Mouse (Mus musculus) heart, embryonic 13.5 days (tissue): ENCODE measurements around the gene Ptma. TPM values are rescaled to one million over a fixed set of nuclear protein-coding genes. Genes with fewer than 3 reads are reported as not detected.
"Not testable (repeated sequence)": the region's sequence is repeated elsewhere in the genome, so short reads cannot be mapped to it uniquely, and the experiment has no call there.

Experiments used
- ATAC-seq: fragments of 200-750 bp; cut with Nextera tagmentation; 2 replicates; pipeline ENCODE4 v1.8.0; 2017; ENCODE audit warnings: moderate TSS enrichment; ENCODE audit not compliant: insufficient number of reproducible peaks, low FRiP score, low TSS enrichment; ENCODE audit errors: extremely low read depth
- H3K27ac ChIP-seq: fragments of 300-500 bp; sonication (generic); replicated peaks from 2 replicates; pipeline ENCODE4 v1.5.1; 2015; ENCODE audit warnings: moderate library complexity, mild to moderate bottlenecking, inconsistent platforms
- H3K27me3 ChIP-seq: fragments of 300-500 bp; sonication (generic); replicated peaks from 2 replicates; pipeline ENCODE4 v1.6.1; 2015; ENCODE audit warnings: mild to moderate bottlenecking, inconsistent platforms
- H3K36me3 ChIP-seq: fragments of 300-500 bp; sonication (generic); 2 replicates; pipeline ENCODE4 v1.6.1; 2015; ENCODE audit warnings: mild to moderate bottlenecking, inconsistent platforms
- H3K4me1 ChIP-seq: fragments of 300-500 bp; sonication (generic); 2 replicates; pipeline ENCODE4 v1.6.1; 2015; ENCODE audit warnings: inconsistent platforms
- H3K4me2 ChIP-seq: fragments of 300-500 bp; sonication (generic); 2 replicates; pipeline ENCODE4 v1.6.1; 2015; ENCODE audit warnings: inconsistent platforms, mild to moderate bottlenecking, moderate library complexity
- H3K4me3 ChIP-seq: fragments of 300-500 bp; sonication (generic); 2 replicates; pipeline ENCODE4 v1.5.1; 2015; ENCODE audit warnings: moderate library complexity, mild to moderate bottlenecking, inconsistent platforms
- H3K9ac ChIP-seq: fragments of 300-500 bp; sonication (generic); 2 replicates; pipeline ENCODE4 v1.6.1; 2015; ENCODE audit warnings: inconsistent platforms, mild to moderate bottlenecking, moderate library complexity
- H3K9me3 ChIP-seq: fragments of 300-500 bp; sonication (generic); 2 replicates; pipeline ENCODE4 v1.6.1; 2016; ENCODE audit warnings: inconsistent platforms
- WGBS: fragments of 180-500 bp; shearing (Covaris S2); methylation state at CpG from one replicate; pipeline ENCODE4 v1.1.7; 2015; ENCODE audit warnings: mixed read lengths; 5-methylcytosine and 5-hydroxymethylcytosine counted together
- polyA plus RNA-seq: library from polyadenylated mRNA; unstranded; fragments of >200 nt; fragmentation: Nextera tagmentation; extraction: Ambion mirVana; gene quantifications from 2 replicates; pipeline ENCODE4 v1.2.1, GENCODE M21; 2015

Ptma gene
- polyA plus RNA-seq, 1 experiment from 2014 or later = 934 TPM

DNA sequence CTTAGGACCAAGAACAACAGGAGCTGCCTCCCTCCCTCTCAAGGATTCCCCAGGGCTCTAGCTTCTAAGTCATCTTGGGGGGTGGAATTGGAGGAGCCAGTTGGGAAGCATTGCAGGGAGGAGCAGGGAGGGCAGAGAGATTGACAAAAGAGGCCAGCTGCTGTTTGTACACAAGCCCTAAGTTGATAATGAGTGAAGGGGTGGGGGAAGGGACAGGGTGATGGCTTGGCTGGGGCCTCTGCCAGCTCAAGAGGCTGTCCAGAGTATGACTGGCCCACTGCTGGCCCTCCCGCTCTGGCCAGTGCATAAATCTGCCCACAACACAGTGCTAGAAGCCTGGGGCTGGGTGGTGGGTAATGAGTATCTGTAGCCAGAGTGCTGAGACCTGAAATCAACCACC is 21.1 kb upstream of the Ptma start:
- Histone ChIP-seq H3K27me3 (no peaks in the 10 kb centered on the region), H3K4me1 (peaks cover 59% of the 10 kb centered on the region), H3K4me2 (peak overlapping the region; percentile 80), H3K9ac (peak overlapping the region; percentile 85), H3K9me3 (no peaks in the 10 kb centered on the region), H3K27ac (peak overlapping the region; percentile 96), H3K36me3 (no peaks in the 10 kb centered on the region), H3K4me3 (no peak overlapping the region)
- WGBS = 62% methylated on average over 1 of the region's 1 CpGs
- no peak for ATAC-seq

DNA sequence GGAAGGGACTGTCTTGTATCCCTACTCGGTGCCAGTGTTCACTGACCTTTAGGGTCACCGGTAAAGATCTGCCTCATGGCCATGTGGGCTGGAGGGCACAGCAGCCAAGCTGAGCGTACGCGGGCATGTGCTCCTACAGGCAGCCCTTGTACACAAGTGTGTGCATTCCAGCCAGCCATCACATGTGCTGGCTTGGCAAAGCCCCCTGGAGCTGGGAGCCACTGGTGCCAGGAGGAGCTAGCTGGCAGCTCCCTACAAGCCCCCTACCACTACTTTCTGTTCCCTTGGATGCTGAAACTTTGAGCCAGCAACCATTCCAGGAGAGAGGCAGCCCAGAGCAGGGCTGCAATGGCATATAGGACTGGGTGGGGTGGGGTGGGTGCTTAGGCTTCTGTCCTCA is 20.1 kb upstream of the Ptma start:
- H3K9ac ChIP-seq = peak overlapping the region; percentile 41; the same call in 1 of the 2 replicates
- 85% methylated on average over 5 of the region's 5 CpGs for WGBS
- peaks cover 55% of the 10 kb centered on the region for H3K4me1 ChIP-seq

DNA sequence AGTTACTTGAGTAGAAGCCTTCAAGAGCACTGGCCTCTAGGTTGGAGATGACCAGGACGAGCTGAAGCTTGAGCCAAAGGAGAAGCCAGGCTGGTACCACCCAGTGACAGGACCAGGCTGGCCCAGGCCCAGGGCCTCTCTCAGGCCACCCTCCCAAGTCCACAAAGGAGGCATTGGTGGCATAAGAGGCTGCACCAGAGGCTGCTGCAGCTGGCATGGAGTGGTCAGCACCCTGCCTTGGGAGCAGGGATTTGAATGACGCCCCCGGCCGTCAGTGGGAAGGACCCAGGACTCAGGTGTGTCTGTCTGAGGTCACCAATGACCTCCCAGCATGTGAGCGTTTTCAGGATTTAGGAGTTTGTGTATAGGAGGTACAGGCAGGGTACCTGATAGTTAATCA is 18.7 kb upstream of the Ptma start:
- ATAC-seq = no peak
- no peak overlapping the region for H3K27ac ChIP-seq

More for the DNA sequence above, 20.1 kb upstream of the Ptma start:
- no peak overlapping the region for H3K27ac ChIP-seq
- no peak overlapping the region for H3K4me2 ChIP-seq
- no peaks in the 10 kb centered on the region for H3K27me3 ChIP-seq
- H3K4me3 ChIP-seq = no peak overlapping the region
- no peaks in the 10 kb centered on the region for H3K36me3 ChIP-seq
- no peaks in the 10 kb centered on the region for H3K9me3 ChIP-seq
- no peak for ATAC-seq

DNA sequence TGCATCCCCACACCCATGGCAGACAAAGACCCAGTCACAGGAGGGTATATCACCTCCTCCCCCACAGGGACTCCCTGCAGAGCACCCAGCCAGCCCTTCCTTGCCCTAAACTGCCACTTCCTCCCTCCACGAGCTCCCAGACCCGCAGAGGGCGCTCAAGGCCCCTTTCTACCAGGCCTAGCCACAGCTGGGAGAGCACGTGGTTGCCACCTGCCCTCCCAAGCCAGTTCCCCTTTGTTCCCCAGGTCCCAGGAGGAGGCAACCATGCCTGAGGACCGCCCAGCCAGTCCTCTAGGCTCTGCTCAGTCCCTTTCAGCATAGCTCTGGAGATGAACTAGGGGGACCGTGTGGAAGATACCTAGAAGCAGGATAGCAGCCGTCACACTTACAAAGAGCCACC is 17.1 kb upstream of the Ptma start:
- Histone ChIP-seq H3K4me1 (peaks cover 32% of the 10 kb centered on the region), H3K4me2 (no peak overlapping the region), H3K27ac (no peak overlapping the region), H3K36me3 (no peaks in the 10 kb centered on the region), H3K9ac (peak overlapping the region; percentile 54), H3K9me3 (no peaks in the 10 kb centered on the region), H3K4me3 (no peak overlapping the region), H3K27me3 (no peaks in the 10 kb centered on the region)
- 16% methylated on average over 7 of the region's 7 CpGs for WGBS
- 0 out of 2 replicates have a peak, but pooled peaks have one; percentile 10 for ATAC-seq

More for the DNA sequence above, 18.7 kb upstream of the Ptma start:
- no peak overlapping the region for H3K9ac ChIP-seq
- H3K4me3 ChIP-seq = no peak overlapping the region
- no peaks in the 10 kb centered on the region for H3K36me3 ChIP-seq
- no peak overlapping the region for H3K4me2 ChIP-seq
- no peaks in the 10 kb centered on the region for H3K9me3 ChIP-seq
- no peaks in the 10 kb centered on the region for H3K27me3 ChIP-seq
- WGBS = 78% methylated on average over 5 of the region's 5 CpGs
- H3K4me1 ChIP-seq = peaks cover 43% of the 10 kb centered on the region

DNA sequence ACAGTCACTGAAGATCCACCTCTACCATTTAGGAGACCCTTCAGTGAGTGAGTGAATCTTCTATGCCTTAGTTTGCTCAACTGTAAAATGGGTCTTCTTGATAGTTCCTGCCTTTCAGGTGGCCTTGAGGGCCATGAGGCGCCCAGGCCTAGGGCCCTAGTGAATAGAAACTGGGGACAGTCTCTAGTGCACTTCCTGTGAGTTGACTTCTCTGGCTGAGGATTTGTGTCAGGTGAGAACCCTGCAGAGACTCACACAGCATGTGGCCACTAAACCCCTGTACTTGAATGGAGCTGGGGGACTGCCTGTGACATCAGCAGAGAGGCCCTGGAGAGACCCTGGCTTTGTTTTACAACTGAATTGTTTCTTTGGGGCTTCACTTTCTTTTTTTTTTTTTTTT is 16.3 kb upstream of the Ptma start:
- Histone ChIP-seq H3K9ac (no peak overlapping the region), H3K9me3 (no peaks in the 10 kb centered on the region), H3K27me3 (no peaks in the 10 kb centered on the region), H3K4me1 (peaks cover 24% of the 10 kb centered on the region), H3K36me3 (no peaks in the 10 kb centered on the region), H3K27ac (no peak overlapping the region), H3K4me3 (no peak overlapping the region), H3K4me2 (no peak overlapping the region)
- WGBS = 93% methylated on average over 1 of the region's 1 CpGs
- no peak for ATAC-seq

DNA sequence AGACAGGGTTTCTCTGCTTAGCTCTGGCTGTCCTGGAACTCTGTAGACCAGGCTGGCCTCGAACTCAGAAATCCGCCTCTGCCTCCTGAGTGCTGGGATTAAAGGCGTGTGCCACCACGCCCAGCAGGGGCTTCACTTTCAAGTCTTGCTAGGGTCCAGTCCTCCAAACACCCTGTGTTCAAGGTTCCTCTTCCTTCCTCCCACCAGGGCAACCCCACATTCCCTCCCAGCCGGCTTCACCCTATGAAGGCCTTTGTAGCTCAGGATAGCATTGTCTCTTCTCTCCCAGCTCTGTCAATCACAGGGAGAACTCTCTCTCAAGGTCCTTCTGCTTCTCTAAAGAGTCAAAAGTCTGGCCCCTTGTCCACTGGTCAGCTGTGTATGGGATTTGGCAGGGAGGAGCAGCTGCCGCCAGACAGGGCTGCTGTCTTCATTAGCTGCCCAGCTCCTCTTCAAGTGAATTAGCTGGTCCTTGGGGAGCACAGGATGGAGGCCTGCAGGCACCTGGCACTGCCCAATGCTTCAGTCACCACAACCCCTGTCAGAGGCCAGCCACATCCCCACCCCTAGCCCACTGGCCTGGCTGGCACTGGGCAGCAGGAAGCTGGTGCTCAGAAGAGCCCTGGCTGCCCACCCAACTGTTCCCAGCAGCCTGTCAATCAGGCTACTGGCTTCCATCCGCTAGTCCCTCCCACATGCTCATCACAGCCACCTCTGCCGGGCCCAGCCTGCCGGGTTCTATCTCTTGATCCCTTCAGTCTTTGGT is 15.7 kb upstream of the Ptma start:
- Histone ChIP-seq H3K27ac (no peak overlapping the region), H3K9me3 (no peaks in the 10 kb centered on the region), H3K4me1 (peaks cover 19% of the 10 kb centered on the region), H3K4me2 (no peak overlapping the region), H3K36me3 (no peaks in the 10 kb centered on the region), H3K9ac (peak overlapping the region; percentile 54), H3K27me3 (no peaks in the 10 kb centered on the region), H3K4me3 (no peak overlapping the region)
- no peak for ATAC-seq
- 62% methylated on average over 9 of the region's 9 CpGs for WGBS

DNA sequence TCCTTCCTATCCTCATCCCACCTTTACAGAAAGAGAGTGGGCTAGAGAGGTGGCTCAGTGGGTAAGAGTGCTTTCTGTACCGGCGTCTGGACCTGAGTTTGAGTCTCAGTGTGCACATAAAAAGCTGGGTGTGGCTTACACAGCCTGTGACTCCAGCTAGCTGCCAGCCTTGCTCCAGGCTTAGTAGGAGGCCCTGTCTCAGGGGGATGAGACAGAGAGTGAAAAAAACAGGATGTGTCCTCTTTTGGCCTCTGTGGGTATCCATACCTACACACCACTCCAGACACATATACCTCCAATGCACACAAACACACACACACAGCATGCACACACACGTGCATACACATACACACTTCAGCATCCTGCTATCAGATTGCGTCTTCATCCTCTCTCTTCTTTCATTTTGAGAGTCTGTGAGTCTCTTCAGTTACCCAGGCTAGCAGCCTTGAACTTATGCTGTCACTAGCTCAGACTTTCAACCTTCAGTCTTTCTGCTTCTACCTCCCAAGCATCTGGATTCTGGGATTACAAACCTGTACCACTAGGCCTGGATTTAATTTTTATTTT is 14.3 kb upstream of the Ptma start:
- Histone ChIP-seq H3K36me3 (no peaks in the 10 kb centered on the region), H3K4me1 (peaks cover 13% of the 10 kb centered on the region), H3K27me3 (no peaks in the 10 kb centered on the region), H3K27ac (no peak overlapping the region), H3K4me2 (no peak overlapping the region), H3K4me3 (no peak overlapping the region), H3K9me3 (no peaks in the 10 kb centered on the region), H3K9ac (no peak overlapping the region)
- WGBS = 90% methylated on average over 4 of the region's 4 CpGs
- ATAC-seq = no peak

DNA sequence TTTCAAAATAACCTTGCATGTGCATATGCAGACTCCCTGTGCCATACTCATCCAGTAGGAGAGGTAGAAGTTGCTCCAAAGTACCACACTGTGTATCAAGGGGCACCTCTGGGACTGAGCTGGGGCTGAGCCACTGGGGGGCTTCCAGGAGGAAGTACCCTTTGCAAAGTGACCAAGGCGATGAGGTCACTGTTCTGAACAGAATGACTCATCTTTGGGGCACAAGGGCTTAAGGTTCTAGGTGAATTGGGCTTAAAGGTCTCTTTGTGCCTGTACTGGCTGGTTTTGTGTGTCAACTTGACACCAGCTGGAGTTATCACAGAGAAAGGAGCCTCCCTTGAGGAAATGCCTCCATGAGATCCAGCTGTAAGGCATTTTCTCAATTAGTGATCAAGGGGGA is 13.5 kb upstream of the Ptma start:
- 56% methylated on average over 1 of the region's 1 CpGs for WGBS
- not testable (repeated sequence) for H3K27me3 ChIP-seq, H3K4me3 ChIP-seq, H3K4me2 ChIP-seq, ATAC-seq, H3K9me3 ChIP-seq, H3K36me3 ChIP-seq, H3K9ac ChIP-seq, H3K27ac ChIP-seq
- H3K4me1 ChIP-seq = peaks cover 13% of the 10 kb centered on the region

DNA sequence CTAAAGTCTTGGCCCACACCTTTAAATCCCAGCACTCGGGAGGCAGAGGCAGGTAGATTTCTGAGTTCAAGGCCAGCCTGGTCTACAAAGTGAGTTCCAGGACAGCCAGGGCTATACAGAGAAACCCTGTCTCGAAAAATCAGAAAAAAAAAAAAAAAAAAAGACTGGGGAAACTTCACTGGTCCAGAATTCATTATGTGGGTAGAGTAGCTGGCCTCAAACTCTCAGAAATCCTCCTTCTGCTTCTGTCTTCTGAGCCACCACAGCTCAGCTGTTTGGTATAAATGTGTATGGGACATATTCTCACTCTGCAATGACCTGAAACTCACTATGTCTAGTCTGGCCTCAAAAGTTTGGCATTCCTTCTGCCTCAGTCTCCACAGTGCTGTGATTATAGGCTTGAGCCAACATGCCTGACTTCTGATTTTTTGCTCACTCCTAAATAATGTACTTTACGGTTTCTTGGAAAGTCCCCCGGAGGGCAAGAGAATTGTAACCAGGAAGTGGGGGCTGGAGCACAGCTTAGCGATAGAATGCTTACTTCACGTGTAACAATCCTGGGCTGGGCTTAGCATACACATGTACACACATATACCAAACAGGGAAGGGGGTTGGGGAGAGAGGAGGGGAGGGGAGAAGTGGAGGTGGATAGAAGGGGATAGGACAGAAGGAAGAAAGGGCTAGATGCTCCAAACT is 10.7 kb upstream of the Ptma start:
- Histone ChIP-seq H3K36me3 (no peaks in the 10 kb centered on the region), H3K27ac (no peak overlapping the region), H3K9me3 (no peaks in the 10 kb centered on the region), H3K4me2 (no peak overlapping the region), H3K4me1 (0 out of 2 replicates have a peak, but pooled peaks cover 7% of the 10 kb centered on the region), H3K27me3 (no peaks in the 10 kb centered on the region), H3K4me3 (no peak overlapping the region), H3K9ac (no peak overlapping the region)
- ATAC-seq = no peak
- WGBS = 68% methylated on average over 6 of the region's 6 CpGs

DNA sequence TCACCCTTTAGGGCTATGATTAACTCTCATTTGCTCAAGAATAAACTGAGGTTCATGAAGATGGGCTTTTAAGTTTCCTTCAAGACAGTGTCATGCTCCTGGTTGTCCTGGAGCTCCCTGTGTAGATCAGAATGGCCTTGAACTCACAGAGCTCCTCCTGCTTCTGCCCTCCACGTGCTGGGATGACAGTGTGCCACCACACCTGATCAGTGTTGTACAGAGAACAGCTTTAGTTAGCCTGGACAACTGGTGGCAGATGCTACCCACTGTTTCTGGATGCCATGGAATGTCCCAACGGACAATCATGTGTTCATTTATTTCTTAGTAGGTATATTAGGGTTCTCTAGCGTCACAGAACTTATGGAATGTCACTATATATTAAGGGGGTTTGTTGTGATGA is 9.4 kb upstream of the Ptma start:
- H3K4me2 ChIP-seq = no peak overlapping the region
- H3K27me3 ChIP-seq = no peaks in the 10 kb centered on the region
- H3K36me3 ChIP-seq = no peaks in the 10 kb centered on the region
- no peak overlapping the region for H3K9ac ChIP-seq
- H3K4me1 ChIP-seq = peaks cover 5% of the 10 kb centered on the region
- 73% methylated on average over 3 of the region's 3 CpGs for WGBS
- H3K4me3 ChIP-seq = no peak overlapping the region
- no peak overlapping the region for H3K27ac ChIP-seq
- no peak for ATAC-seq
- H3K9me3 ChIP-seq = no peaks in the 10 kb centered on the region

DNA sequence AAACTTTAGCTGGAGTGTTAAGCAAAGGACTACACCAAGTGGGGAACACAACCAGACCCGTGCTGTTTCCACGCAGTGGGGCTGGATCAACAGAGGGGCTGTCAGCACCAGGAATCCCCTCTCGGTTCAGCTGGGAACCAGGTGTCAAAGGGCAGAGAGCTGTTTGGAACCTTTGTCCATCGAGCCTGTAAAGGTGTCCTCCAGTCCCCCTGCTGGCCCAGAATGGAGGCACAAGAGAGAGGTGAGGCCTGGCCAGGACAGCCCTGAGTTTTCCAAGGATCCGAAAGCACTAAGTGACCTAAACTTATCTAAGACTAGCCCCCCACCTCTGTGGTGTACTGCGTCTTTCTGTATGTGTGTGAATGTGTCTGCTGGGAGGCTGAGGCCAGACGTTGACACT is 6.2 kb upstream of the Ptma start:
- no peak overlapping the region for H3K27ac ChIP-seq
- H3K4me1 ChIP-seq = peaks cover 27% of the 10 kb centered on the region
- no peaks in the 10 kb centered on the region for H3K9me3 ChIP-seq
- H3K4me3 ChIP-seq = no peak overlapping the region
- no peak overlapping the region for H3K4me2 ChIP-seq
- 28% methylated on average over 7 of the region's 7 CpGs for WGBS
- no peak overlapping the region for H3K9ac ChIP-seq
- H3K36me3 ChIP-seq = no peaks in the 10 kb centered on the region
- ATAC-seq = no peak
- no peaks in the 10 kb centered on the region for H3K27me3 ChIP-seq
